Mouse (Mus musculus) G1E-ER4 (cell line): ENCODE results near the gene Olfr585. TPM values are rescaled to one million over a fixed set of nuclear protein-coding genes. Genes with fewer than 3 reads are reported as not detected.

Source experiments
- GATA1 ChIP-seq: IDR thresholded peaks from one replicate; pipeline ENCODE4 v1.8.0; 2012; ENCODE audit warnings: low read length, inconsistent platforms
- polyA plus RNA-seq: library from polyadenylated mRNA; stranded (reverse); fragments of >175 nt; gene quantifications from 2 replicates; pipeline ENCODE4 v1.2.3, GENCODE M21; 2012

Gene Olfr585
- not detected in 2 replicates for polyA plus RNA-seq

DNA sequence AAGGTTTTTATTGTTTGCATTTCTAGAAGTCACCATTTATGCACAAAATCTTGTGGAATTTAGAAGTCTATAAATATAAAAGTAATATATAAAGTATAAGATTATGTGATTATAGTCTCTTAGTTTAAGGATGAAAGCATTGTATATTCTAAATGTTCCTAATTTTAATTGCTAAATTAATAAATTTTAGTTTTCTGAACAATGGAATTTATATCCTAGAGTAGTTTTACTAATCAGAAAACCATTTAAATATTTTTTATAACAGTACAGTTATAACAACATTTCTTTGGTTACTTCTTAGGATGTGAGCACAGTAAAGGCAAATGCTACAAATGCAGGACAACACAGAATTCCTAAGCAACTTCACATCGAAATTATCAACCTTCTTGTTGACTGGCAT lies at the start of gene Olfr585:
Olfr585 (plus strand) TSS at position 301 of the 400 bp plus-strand sequence.
- no peak for TF ChIP-seq GATA1

DNA sequence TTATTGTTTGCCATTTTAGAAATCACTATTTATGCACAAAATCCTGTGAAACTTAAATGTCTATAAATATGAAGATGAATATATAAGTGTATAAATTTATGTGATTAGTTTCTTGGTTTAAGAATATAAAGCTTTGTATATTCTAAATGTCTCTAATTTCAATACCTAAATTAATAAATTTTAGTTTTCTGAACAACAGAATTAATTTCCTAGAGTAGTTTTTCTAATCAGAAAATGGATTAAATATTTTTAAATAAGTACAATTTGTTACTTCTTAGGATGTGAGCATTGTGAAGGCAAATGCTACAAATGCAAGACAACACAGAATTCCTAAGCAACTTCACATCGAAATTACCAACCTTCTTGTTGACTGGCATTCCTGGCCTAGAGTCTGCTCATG lies 46.5 kb upstream of the Olfr585 start, which contains the start of gene Olfr583:
Olfr583 (plus strand) TSS at position 301 of the 400 bp plus-strand sequence.
- no peak for TF ChIP-seq GATA1

DNA sequence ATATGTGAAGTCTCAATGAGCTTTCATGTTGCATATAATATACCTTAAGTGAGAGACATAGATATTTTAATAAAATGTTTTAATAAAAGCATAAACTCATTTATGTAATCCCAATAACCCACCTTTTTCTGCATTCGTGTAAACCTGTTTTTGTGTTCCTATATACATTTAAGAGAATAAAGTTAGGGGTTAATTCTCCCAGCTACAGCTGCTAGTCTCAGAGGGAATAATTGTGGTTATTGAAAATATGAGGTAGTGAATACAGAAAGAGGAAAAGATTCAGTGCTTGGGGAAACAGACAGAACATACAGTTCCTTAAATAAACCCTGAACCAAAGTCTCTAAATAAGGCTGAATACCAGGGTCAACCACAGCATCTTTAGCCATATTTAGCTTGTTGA lies 15.9 kb upstream of the Olfr585 start, which contains the start of gene Olfr584:
Olfr584 (plus strand) TSS at position 301 of the 400 bp plus-strand sequence.
- no peak for TF ChIP-seq GATA1

DNA sequence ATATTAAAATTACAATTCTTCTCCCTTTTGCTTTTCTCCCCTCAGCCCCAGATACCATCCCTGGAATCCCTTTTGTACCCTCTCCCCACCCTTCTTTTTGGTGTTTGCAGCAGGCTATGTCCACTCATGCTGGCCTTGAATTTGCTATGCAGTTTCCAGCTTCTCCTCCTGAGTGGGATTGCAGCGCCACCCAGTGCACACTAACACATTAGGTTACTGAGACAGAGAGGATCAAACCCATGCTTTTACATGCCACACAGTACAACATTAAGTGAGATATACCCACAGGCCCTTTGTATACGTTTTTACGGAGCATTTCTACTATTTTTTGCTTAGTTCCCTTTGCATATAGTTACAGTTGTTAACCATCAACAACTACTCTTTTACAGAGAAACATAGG lies 21.9 kb downstream of the Olfr585 start:
- no peak for TF ChIP-seq GATA1

DNA sequence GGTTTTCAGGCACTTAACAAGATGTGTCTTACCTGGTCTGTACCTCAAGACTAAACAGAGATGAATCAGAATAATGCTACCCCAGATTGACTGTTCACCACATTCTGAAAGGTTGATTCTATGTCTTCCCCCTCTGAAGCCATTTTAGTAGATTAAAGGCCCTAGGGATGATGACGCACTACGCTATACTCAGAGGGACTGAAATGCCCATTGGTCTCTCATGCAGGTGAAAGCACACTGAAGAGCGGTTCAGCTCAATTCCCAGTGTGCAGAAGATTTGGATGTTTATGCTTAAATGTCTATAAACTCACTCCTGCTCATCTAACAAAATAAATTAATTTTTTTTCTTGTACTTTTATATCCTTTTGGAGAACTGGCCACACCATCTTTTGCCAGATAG lies 28.0 kb downstream of the Olfr585 start, which contains the start of gene Olfr586:
Olfr586 (minus strand) TSS at position 101 of the 400 bp plus-strand sequence.
- no peak for TF ChIP-seq GATA1

DNA sequence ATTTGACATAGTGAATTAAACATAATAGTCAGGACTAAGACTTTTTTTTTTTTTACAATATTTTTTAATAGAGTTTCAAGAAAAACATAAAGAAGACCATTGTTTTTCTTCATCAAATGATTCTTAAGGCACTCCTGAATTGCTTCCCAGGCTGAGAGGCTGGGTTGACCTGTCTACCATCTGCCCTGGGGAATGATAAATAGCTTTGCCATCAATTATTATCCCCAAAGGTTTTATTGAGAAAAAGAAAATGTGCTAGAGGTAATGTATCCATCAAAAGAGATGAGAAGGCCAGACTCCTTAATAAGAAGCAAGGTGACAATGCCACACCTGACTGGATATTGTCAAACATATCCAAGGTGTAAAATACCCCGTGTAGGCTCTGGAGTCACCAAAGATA lies 43.1 kb downstream of the Olfr585 start, which contains the start of gene Olfr588-ps1:
Olfr588-ps1 (plus strand) TSS at position 301 of the 400 bp plus-strand sequence.
- TF ChIP-seq GATA1: no peak

Other genes with a start within 250 kb of the Olfr585 start
- gene Olfr566, start 239.0 kb upstream of the Olfr585 start, polyA plus RNA-seq: not detected in 2 replicates
- not detected in 2 replicates for gene Olfr568, start 220.6 kb upstream of the Olfr585 start, polyA plus RNA-seq
- not detected in 2 replicates for gene Olfr569, start 206.8 kb upstream of the Olfr585 start, polyA plus RNA-seq
- not detected in 2 replicates for gene Olfr570, start 203.1 kb upstream of the Olfr585 start, polyA plus RNA-seq
- gene Olfr571, start 180.2 kb upstream of the Olfr585 start, polyA plus RNA-seq: not detected in 2 replicates
- not detected in 2 replicates for gene Olfr572, start 173.3 kb upstream of the Olfr585 start, polyA plus RNA-seq
- gene Olfr573-ps1, start 155.1 kb upstream of the Olfr585 start, polyA plus RNA-seq: not detected in 2 replicates
- gene Olfr574, start 149.3 kb upstream of the Olfr585 start, polyA plus RNA-seq: not detected in 2 replicates
- gene Olfr575, start 138.9 kb upstream of the Olfr585 start, polyA plus RNA-seq: not detected in 2 replicates
- gene Olfr576, start 135.1 kb upstream of the Olfr585 start, polyA plus RNA-seq: not detected in 2 replicates
- gene Olfr577, start 121.8 kb upstream of the Olfr585 start, polyA plus RNA-seq: not detected in 2 replicates
- not detected in 2 replicates for gene Olfr578, start 108.4 kb upstream of the Olfr585 start, polyA plus RNA-seq
- gene Olfr582, start 59.7 kb upstream of the Olfr585 start, polyA plus RNA-seq: not detected in 2 replicates
- not detected in 2 replicates for gene Olfr583, start 46.4 kb upstream of the Olfr585 start, polyA plus RNA-seq
- gene Olfr584, start 15.8 kb upstream of the Olfr585 start, polyA plus RNA-seq: not detected in 2 replicates
- not detected in 2 replicates for gene Olfr586, start 27.9 kb downstream of the Olfr585 start, polyA plus RNA-seq
- not detected in 2 replicates for gene Olfr588-ps1, start 43.2 kb downstream of the Olfr585 start, polyA plus RNA-seq
- not detected in 2 replicates for gene Olfr589, start 58.6 kb downstream of the Olfr585 start, polyA plus RNA-seq
- not detected in 2 replicates for gene Olfr591, start 80.6 kb downstream of the Olfr585 start, polyA plus RNA-seq
- not detected in 2 replicates for gene Olfr592, start 87.1 kb downstream of the Olfr585 start, polyA plus RNA-seq
- not detected in 2 replicates for gene Olfr593, start 114.1 kb downstream of the Olfr585 start, polyA plus RNA-seq
- gene Olfr594, start 119.3 kb downstream of the Olfr585 start, polyA plus RNA-seq: not detected in 2 replicates
- gene Usp17ld, start 154.8 kb downstream of the Olfr585 start, polyA plus RNA-seq: not detected in 2 replicates
- not detected in 2 replicates for gene Olfr596, start 207.9 kb downstream of the Olfr585 start, polyA plus RNA-seq
- gene Olfr597, start 218.6 kb downstream of the Olfr585 start, polyA plus RNA-seq: not detected in 2 replicates
- gene Olfr598, start 225.8 kb downstream of the Olfr585 start, polyA plus RNA-seq: not detected in 2 replicates
- not detected in 2 replicates for gene Olfr599, start 238.2 kb downstream of the Olfr585 start, polyA plus RNA-seq